Mouse (Mus musculus): ENCODE measurements around the gene Apool. TPM values are rescaled to one million over a fixed set of nuclear protein-coding genes. Genes with fewer than 3 reads are reported as not detected.

The Apool gene
- total and polyA plus RNA-seq, 3 experiments, result 32.9 to 34.6 TPM; not detected in 1

GRCm38 (mm10) chrX:112310804-112311530 lies at the start of gene Apool (continued):
- TF ChIP-seq ZKSCAN1 (IDR thresholded peaks at IDR 0.05; ENCODE audit: low read depth, low read length), result no peak
- no peak for TF ChIP-seq CHD2 (IDR thresholded peaks at IDR 0.05; ENCODE audit: low read length)
- TF ChIP-seq ZMIZ1 (IDR thresholded peaks at IDR 0.05; ENCODE audit: low read depth, low read length), result no peak
- TF ChIP-seq CHD1 (IDR thresholded peaks at IDR 0.05; ENCODE audit: low read depth, low read length), result no peak
- peak; percentile 29 to 79; a peak in 2 of 4 replicates for TF ChIP-seq POLR2A (IDR thresholded peaks at IDR 0.05; ENCODE audit: control insufficient read depth in 1 of 2, insufficient read depth in 1 of 2, low read depth in 1 of 2, low read length in 2 of 2, poor library complexity in 1 of 2)

GRCm38 (mm10) chrX:112273550-112273949 lies 37.6 kb upstream of the Apool start:
- Histone ChIP-seq H3K27ac (ENCODE audit: control insufficient read depth, low read depth, low read length) (no peak overlapping the region), H3K36me3 (ENCODE audit: control insufficient read depth in 1 of 2, insufficient read depth in 2 of 2, low read length in 2 of 2) (peaks cover 0 to 6% of the 10 kb centered on the region in 2 experiments; a peak in 2 of 4 replicates), H3K9me3 (replicated peaks; ENCODE audit: insufficient read depth, low read length) (no peaks in the 10 kb centered on the region), H3K9ac (ENCODE audit: control insufficient read depth, low read depth, low read length, poor library complexity, severe bottlenecking) (no peak overlapping the region), H3K27me3 (ENCODE audit: control insufficient read depth in 1 of 2, insufficient read depth in 2 of 2, low read length in 2 of 2) (no peaks in the 10 kb centered on the region), H3K4me1 (ENCODE audit: control insufficient read depth in 1 of 2, insufficient read depth in 2 of 2, low read length in 2 of 2) (peaks cover 5 to 12% of the 10 kb centered on the region in 2 experiments; a peak in 1 of 4 replicates), H3K79me2 (ENCODE audit: control insufficient read depth, insufficient read depth, low read length, poor library complexity) (no peaks in the 10 kb centered on the region), H3K4me3 (ENCODE audit: control insufficient read depth in 1 of 2, insufficient read depth in 1 of 2, low read depth in 2 of 2, low read length in 2 of 2) (no peak overlapping the region)
- TF ChIP-seq E2F4 (IDR thresholded peaks at IDR 0.05; ENCODE audit: borderline replicate concordance, low read depth, low read length), result no peak
- peak; percentile 49 to 84 for TF ChIP-seq EP300 (IDR thresholded peaks at IDR 0.05; ENCODE audit: low read depth in 1 of 2, low read length in 2 of 2)
- TF ChIP-seq USF1 (IDR thresholded peaks at IDR 0.05; ENCODE audit: low read depth, low read length), result peak; percentile 72; the same call in 1 of the 2 replicates
- TF ChIP-seq ETS1 (IDR thresholded peaks at IDR 0.05; ENCODE audit: low read depth, low read length), result peak; percentile 42; the same call in 1 of the 2 replicates
- TF ChIP-seq GATA1 (IDR thresholded peaks at IDR 0.05; ENCODE audit: low read depth, low read length), result peak; percentile 60
- TF ChIP-seq TCF12 (IDR thresholded peaks at IDR 0.05; ENCODE audit: low read depth, low read length), result no peak
- TF ChIP-seq MYC (IDR thresholded peaks at IDR 0.05; ENCODE audit: low read depth, low read length), result peak; percentile 27; the same call in 1 of the 2 replicates
- peak; percentile 72 for DNase-seq (ENCODE audit: low read depth, low spot score)

- no peaks in the 10 kb centered on the region for H3K9me3 ChIP-seq (replicated peaks; ENCODE audit: insufficient read depth, low read length)
- H3K27ac ChIP-seq (ENCODE audit: control insufficient read depth, low read depth, low read length), result peak overlapping the region; percentile 72
- 0 out of 2 replicates have a peak, but pooled peaks have one; percentile 44 for TF ChIP-seq CHD1 (IDR thresholded peaks at IDR 0.05; ENCODE audit: low read depth, low read length)
- no peak for TF ChIP-seq GABPA (IDR thresholded peaks at IDR 0.05; ENCODE audit: low read depth, low read length)
- no peak for TF ChIP-seq NELFE (IDR thresholded peaks at IDR 0.05; ENCODE audit: low read depth, low read length)
- no peak for TF ChIP-seq TAL1 (IDR thresholded peaks at IDR 0.05; ENCODE audit: low read length)
- TF ChIP-seq ELF1 (IDR thresholded peaks at IDR 0.05; ENCODE audit: low read depth, low read length), result no peak
- no peaks in the 10 kb centered on the region for H3K27me3 ChIP-seq (ENCODE audit: control insufficient read depth in 1 of 2, insufficient read depth in 2 of 2, low read length in 2 of 2)
- H3K79me2 ChIP-seq (ENCODE audit: control insufficient read depth, insufficient read depth, low read length, poor library complexity), result peaks cover 3% of the 10 kb centered on the region; the same call in 1 of the 2 replicates
- peak overlapping the region; percentile 87 to 95 for H3K4me3 ChIP-seq (ENCODE audit: control insufficient read depth in 1 of 2, insufficient read depth in 1 of 2, low read depth in 2 of 2, low read length in 2 of 2)
- H3K4me1 ChIP-seq (ENCODE audit: control insufficient read depth in 1 of 2, insufficient read depth in 2 of 2, low read length in 2 of 2), result peaks cover 0 to 4% of the 10 kb centered on the region in 2 experiments; a peak in 2 of 4 replicates
- DNase-seq (ENCODE audit: low read depth, low spot score), result no peak
- H3K36me3 ChIP-seq (ENCODE audit: control insufficient read depth in 1 of 2, insufficient read depth in 2 of 2, low read length in 2 of 2), result peaks cover 0 to 13% of the 10 kb centered on the region in 2 experiments; a peak in 2 of 4 replicates
- peak overlapping the region; percentile 96 for H3K9ac ChIP-seq (ENCODE audit: control insufficient read depth, low read depth, low read length, poor library complexity, severe bottlenecking)
Measured at GRCm38 (mm10) chrX:112311531-112311887, 375 bp downstream of the Apool start.
